Mouse (Mus musculus) CH12F3 (cell line): ENCODE measurements around the gene Fbxo34.

Source experiments
- in situ Hi-C: fragments of 300-500 bp; cut with MboI; formaldehyde crosslinking; loops from 2 replicates; pipeline ENCODE4 v1.14.3; 2020; ENCODE audit warnings: low sequenced_read_pairs

Fbxo34 gene

DNA sequence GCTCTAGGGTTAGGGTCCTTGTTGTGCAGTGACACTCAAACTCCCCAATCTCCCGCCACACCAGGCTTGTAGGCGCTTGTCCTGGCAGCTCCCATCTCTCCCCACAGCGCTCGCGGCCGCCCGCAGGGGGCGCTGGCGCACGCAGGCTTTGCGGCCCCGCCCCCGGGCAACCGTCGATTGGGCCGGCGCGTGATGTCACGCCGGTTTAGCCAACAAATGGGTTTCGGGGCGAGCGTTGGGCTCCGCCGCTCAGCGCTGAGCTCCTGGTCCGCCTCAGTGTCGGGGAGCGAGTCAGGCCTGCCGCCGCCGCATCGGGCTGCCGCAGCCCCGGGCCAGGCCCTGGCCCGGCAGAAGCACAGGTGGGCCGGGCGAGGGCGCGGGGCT, 22.1 kb downstream of the Fbxo34 start:
- in situ Hi-C loops = no loop called here

GRCm38 (mm10) chr14:47472743-47473546, 22.7 kb downstream of the Fbxo34 start:
- in situ Hi-C loops = no loop called here

DNA sequence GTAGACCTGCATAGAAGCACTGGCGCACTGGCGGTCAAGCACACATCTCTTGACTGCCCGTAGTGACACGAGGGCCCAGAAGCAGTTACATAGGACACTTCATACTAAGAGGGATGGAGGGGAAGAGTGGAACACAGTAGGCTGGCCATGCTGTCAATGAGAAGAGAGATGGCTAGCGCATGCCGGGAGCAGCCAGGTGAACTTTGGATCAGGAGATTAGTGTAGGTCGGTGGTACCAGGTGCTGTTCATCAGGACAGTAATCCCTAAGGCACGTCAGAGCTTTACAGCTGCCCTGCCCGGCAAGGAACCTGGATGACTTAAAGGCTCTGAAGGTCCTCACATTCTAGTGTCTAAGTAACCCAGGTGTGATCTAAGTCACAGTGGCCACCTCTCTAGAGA, 23.7 kb downstream of the Fbxo34 start:
- in situ Hi-C loops = no loop called here

- in situ Hi-C loops = no loop called here
Observed at GRCm38 (mm10) chr14:47474571-47475254, 24.5 kb downstream of the Fbxo34 start.

GRCm38 (mm10) chr14:47476266-47476665, 26.0 kb downstream of the Fbxo34 start:
- in situ Hi-C loops = no loop called here

DNA sequence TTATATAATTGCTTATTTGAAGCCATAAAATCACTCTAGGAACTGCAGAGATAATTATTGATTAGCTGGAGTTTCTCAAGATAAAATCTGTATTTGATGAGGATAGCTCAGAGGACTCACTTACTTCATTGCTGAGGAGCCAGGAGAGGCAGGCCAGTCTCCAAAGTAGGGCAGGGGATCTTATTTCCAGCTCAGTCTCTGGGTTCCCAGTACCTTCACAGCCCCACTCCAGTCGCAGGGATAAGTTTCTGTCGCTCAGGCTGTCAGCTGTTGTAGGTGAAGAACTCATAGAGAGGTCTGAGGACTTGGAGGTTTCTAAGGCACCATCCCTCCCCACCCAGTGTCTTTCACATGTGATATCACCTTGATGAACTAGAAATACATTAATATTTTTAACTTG, 27.5 kb downstream of the Fbxo34 start:
- in situ Hi-C loops = no loop called here

- in situ Hi-C loops = no loop called here
Observed at GRCm38 (mm10) chr14:47482200-47482599, 32.0 kb downstream of the Fbxo34 start.

DNA sequence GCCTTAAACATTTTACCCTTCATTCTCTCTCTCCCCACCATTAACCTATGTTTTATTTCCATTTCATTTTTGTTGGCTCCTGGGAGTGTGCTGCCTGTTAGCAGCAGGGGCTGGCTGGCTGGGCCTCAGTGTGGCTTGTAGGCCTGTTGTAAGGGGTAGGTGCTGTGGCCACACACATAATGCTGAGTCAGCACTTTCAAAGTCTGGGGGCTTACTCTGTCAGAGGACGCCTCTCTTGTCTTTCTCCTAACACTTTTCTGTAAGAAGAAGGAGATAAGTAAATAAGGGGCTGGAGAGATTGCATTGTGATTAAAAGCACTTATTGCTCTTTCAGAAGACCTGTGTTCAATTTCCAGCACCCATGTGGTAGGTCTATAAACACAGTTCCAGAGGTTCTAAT, 32.9 kb downstream of the Fbxo34 start:
- in situ Hi-C loops = no loop called here

GRCm38 (mm10) chr14:47488732-47489131, 38.5 kb downstream of the Fbxo34 start:
- in situ Hi-C loops = no loop called here

DNA sequence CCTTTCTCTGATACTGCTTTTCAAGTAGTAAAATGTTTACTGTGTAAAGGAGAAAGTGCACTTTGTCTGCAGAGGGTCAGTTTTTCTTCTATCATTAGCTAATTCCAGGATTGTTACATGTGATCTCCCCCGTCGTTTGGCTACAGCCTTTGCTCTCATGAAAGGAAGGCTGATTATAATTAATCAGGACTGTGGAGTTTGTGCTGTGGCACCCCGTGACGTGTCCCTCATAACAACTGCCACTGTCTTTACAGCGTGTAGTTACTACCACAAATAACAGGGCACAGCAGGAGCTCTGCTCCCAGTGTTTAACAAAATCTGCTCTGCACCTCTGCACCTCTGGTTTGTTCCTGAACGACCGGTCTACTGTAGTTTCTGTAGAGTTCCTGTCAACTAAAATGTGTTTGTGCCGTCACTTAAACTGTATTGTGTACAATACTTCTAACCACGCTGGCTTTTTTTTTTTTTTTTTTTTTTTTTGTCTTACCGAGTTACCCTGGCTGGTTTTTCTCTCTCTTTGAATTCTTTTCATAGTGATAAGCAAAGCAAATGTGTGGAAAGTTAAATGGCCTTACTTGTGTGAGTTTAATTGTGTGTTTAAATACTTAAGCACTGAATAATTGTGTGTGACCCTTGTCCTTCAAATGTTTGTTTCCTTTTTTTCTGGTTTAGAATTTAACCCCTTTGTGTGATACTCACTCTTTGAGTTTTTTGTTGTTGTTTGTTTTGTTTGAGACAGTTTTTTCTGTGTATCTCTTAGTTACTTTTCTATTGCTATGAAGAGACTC, 39.3 kb downstream of the Fbxo34 start:
- in situ Hi-C loops = no loop called here

DNA sequence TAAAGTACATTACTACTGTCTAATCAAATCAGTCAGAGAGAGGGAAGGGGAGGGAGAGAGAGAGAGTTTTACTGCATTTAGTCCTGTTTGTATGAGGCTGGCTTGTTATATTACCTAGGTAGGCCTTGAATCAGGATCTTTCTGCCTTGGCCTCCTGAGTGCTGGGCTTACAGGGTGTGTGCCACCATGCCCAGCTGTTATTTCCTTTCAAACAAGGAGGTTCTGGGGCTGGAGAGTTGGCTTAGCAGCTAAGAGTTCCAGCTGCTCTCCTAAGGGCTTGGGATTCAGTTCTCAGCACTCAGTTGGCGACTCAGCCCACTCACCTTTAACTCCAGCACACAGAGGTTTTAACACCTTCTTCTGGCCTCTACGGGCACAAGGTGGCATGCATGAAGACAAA, 40.5 kb downstream of the Fbxo34 start:
- in situ Hi-C loops = no loop called here

GRCm38 (mm10) chr14:47493592-47494361, 43.6 kb downstream of the Fbxo34 start:
- in situ Hi-C loops = no loop called here

- in situ Hi-C loops = no loop called here
Observed at GRCm38 (mm10) chr14:47495951-47496350, 45.7 kb downstream of the Fbxo34 start.

DNA sequence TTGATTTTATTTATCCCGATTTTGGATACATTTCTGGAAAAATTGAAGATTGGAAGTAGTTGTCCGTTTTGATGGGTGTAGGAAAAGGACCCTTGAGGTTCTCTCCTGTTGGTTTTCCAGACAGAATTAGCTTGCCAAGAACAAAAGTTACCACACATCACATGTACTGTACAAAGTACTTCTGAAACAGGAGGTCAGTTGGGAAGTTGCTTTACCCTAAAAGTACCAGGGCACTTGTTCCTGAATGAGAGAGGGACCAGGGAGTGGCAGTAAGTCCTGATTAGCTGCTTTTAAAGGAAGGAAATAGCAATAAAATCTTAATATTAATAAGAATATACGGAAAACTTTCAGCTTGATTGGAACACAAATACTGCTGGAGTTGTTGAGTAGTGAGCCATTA, 46.9 kb downstream of the Fbxo34 start:
- in situ Hi-C loops = no loop called here

DNA sequence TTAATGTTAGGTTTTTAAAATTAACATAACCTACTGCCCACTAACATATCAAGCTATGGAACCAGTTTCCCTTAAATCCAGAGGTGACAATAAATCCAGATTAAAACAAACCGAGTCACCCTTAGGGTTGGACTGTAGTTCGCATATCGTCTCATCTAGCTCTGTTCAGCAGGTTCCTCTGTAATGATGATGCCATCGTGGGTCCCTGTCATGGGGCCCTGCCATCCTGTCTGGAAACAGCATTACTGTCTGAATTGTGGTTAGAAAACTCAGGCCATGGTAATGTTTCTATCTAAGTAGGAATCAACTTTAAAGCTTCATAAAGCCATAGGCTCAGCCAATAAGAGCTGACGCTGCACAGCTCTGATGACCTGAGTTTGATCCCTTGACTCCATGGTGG, 48.4 kb downstream of the Fbxo34 start:
- in situ Hi-C loops = no loop called here

- in situ Hi-C loops = no loop called here
Observed at GRCm38 (mm10) chr14:47504036-47504435, 53.8 kb downstream of the Fbxo34 start.

- in situ Hi-C loops = no loop called here
Observed at GRCm38 (mm10) chr14:47506676-47507075, 56.5 kb downstream of the Fbxo34 start.

DNA sequence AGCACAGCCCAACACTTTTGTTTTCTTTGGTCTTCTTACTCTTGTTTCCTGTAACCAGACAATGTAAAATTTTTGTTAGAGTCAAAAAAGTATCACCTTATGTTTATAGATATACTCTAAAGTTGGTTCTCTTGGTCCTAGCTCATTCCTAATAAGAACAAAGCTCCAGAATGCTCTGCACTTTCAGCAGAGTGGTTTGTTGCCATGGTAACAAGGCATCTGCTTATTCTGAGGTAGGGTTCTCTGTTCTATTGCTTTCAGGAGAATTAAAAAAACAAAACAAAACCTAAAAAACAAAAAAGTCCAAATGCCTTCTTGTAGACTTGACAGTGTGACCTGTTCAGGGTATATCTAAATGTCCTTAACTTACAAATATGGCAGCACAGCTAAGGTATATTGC, 57.8 kb downstream of the Fbxo34 start:
- in situ Hi-C loops = no loop called here

DNA sequence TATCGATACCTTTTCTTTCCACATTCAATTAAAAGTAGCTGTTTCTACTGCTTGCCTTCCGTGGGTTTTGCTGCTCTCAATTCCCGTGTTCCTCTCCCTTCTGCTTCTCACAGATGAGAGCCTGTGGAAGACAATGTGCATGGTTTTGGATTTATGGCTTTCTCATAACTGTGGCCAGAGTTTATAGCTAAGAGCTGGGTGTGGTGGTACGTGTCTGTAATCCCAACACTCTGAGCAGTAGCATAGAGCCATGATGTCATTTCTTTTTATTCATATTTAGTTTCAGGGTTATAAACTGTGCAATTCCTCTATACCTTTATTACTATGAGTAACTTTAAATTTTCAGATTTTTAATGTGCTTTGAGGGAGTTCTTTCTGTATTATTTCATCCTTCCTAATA, 60.0 kb downstream of the Fbxo34 start:
- in situ Hi-C loops = no loop called here

DNA sequence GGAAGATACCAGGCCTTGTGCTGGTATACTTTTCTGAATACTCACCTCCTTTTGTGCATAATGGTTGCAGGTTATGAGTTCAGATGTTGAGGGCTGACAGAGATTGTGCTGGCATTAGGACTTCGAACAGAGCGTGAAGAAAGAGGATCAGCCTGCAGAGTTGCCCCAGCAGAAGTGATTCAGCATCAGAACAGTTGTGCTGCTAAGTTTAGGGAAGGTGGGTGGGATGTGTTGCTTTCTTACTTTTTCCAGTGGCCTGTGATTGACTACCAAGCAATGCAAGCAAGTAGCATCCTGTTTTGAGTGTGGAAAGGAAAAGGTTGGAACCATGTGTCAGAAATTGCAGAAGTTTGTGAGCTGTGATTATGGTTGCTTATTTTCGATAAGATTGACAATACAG, 63.4 kb downstream of the Fbxo34 start:
- in situ Hi-C loops = no loop called here
